Mouse (Mus musculus) right cerebral cortex, postnatal 4 days (tissue): ENCODE measurements around the gene Cyp2d22.
"Not testable (repeated sequence)": the region's sequence is repeated elsewhere in the genome, so short reads cannot be mapped to it uniquely, and the experiment has no call there.

Source experiments
- DNase-seq: peaks from one replicate; pipeline ENCODE4 v3.0.0-alpha.2; 2022

Gene Cyp2d22

GRCm38 (mm10) chr15:82375855-82376254 lies 4.2 kb downstream of the Cyp2d22 start:
- no peak for DNase-seq

GRCm38 (mm10) chr15:82374437-82374836 lies 5.6 kb downstream of the Cyp2d22 start:
- DNase-seq: no peak

- no peak for DNase-seq
Measured at GRCm38 (mm10) chr15:82372991-82373390, 7.1 kb downstream of the Cyp2d22 start.

GRCm38 (mm10) chr15:82372446-82372845 lies 7.6 kb downstream of the Cyp2d22 start:
- no peak for DNase-seq

GRCm38 (mm10) chr15:82368851-82369250 lies 11.2 kb downstream of the Cyp2d22 start:
- no peak for DNase-seq

GRCm38 (mm10) chr15:82368146-82368545 lies 11.9 kb downstream of the Cyp2d22 start:
- no peak for DNase-seq

- DNase-seq: not testable (repeated sequence)
Measured at GRCm38 (mm10) chr15:82364561-82364960, 15.5 kb downstream of the Cyp2d22 start.

GRCm38 (mm10) chr15:82363801-82364200 lies 16.3 kb downstream of the Cyp2d22 start:
- DNase-seq: not testable (repeated sequence)

GRCm38 (mm10) chr15:82362234-82362633 lies 17.8 kb downstream of the Cyp2d22 start:
- no peak for DNase-seq

GRCm38 (mm10) chr15:82361459-82362018 lies 18.5 kb downstream of the Cyp2d22 start:
- DNase-seq: no peak

- DNase-seq: no peak
Measured at GRCm38 (mm10) chr15:82358431-82359260, 21.4 kb downstream of the Cyp2d22 start.

- DNase-seq: peak; percentile 98
Measured at GRCm38 (mm10) chr15:82354126-82354945, 25.7 kb downstream of the Cyp2d22 start, which contains the start of gene Ndufa6. Ndufa6 (minus strand) TSS chr15:82354322.

- DNase-seq: no peak
Measured at GRCm38 (mm10) chr15:82353745-82354113, 26.3 kb downstream of the Cyp2d22 start.

GRCm38 (mm10) chr15:82353078-82353744 lies 26.8 kb downstream of the Cyp2d22 start:
- no peak for DNase-seq

- no peak for DNase-seq
Measured at GRCm38 (mm10) chr15:82351480-82351879, 28.6 kb downstream of the Cyp2d22 start.

- DNase-seq: no peak
Measured at GRCm38 (mm10) chr15:82350349-82350748, 29.7 kb downstream of the Cyp2d22 start.

GRCm38 (mm10) chr15:82348999-82349341 lies 31.1 kb downstream of the Cyp2d22 start:
- no peak for DNase-seq

GRCm38 (mm10) chr15:82348258-82348998 lies 31.6 kb downstream of the Cyp2d22 start:
- DNase-seq: no peak

- DNase-seq: no peak
Measured at GRCm38 (mm10) chr15:82347852-82348251, 32.2 kb downstream of the Cyp2d22 start.

- DNase-seq: no peak
Measured at GRCm38 (mm10) chr15:82347303-82347676, 32.8 kb downstream of the Cyp2d22 start.

GRCm38 (mm10) chr15:82346580-82347302 lies 33.3 kb downstream of the Cyp2d22 start:
- no peak for DNase-seq
